8 mouse cellular contexts compared by ENCODE assay signal in the genomic region with DNA sequence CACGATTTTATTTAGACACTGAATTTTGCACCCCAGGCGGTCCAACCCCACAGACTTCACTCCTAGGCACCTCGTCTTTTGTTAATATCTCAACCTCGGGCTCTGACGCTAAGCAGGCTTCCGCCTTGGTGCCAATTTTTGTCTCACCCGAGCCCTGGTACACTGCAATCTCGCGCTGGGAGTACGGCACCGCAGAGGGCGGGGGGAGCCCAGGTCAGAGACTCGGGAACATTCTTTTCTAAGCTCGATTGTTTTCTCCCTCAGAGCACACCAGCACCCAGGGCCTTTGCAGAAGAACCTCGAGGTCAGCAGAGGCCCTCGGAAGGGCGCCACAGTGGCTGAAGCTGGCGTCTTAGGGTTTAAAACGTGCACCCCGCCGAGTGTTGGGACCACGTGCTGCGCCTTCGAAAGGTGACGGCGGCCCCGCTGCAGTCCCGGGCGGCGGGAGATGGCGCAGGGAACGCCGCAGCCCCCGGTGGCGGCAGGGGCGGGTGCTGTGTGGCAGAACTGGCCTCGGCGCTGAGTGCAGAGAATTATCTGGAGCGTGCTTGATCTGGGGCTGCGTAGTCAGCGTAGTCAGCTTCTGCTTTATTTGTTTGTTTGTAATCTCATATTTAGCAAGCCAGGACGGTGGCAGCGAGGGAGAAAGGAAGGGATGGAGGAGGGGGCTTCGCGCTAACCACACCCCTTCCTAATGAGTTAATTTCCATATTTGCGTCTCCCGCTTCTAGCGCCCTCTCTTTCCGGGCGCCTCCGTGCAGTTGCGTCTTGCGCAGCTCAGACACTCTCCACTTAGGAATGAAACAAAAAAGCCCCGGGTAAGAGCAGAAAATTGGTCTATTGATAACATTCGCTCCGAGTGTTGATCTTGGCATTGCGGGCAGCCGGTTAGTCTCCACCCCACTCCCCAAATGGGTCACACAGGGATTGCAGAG. TPM values are rescaled to one million over a fixed set of nuclear protein-coding genes. Genes with fewer than 3 reads are reported as not detected.
DNase-seq lines count a peak whose midpoint lies in the region; TF ChIP-seq lines count a peak whose summit lies in the region.

No protein-coding gene starts in this region.

- H3K27me3 ChIP-seq in hindbrain, embryonic 10.5 days (ENCODE audit: insufficient read depth, poor library complexity, severe bottlenecking), result peaks cover 62% of the 10 kb centered on the region
- H3K27me3 ChIP-seq in midbrain, embryonic 10.5 days (ENCODE audit: low read depth, poor library complexity, severe bottlenecking), result peaks cover 58% of the 10 kb centered on the region

- peaks cover 98% of the 10 kb centered on the region for H3K4me1 ChIP-seq in hindbrain, embryonic 10.5 days (replicated peaks)
- peaks cover 97% of the 10 kb centered on the region for H3K4me1 ChIP-seq in midbrain, embryonic 10.5 days

- H3K4me3 ChIP-seq in layer of hippocampus, adult 2 months, result peak overlapping the region; percentile 52
- H3K4me3 ChIP-seq in hindbrain, embryonic 10.5 days, result peak overlapping the region; percentile 68
- peak overlapping the region; percentile 99 for H3K4me3 ChIP-seq in midbrain, embryonic 10.5 days

- peak overlapping the region; percentile 93 for H3K27ac ChIP-seq in layer of hippocampus, adult 2 months
- H3K27ac ChIP-seq in hindbrain, embryonic 10.5 days, result peak overlapping the region; percentile 97
- peak overlapping the region; percentile 100 for H3K27ac ChIP-seq in midbrain, embryonic 10.5 days (replicated peaks)

- no peak for TF ChIP-seq CTCF in layer of hippocampus, adult 2 months (conservative IDR thresholded peaks at IDR 0.05)

- under 1% methylated on average over 58 of the region's 58 CpGs for WGBS in hindbrain, embryonic 10.5 days
- under 1% methylated on average over 58 of the region's 58 CpGs for WGBS in midbrain, embryonic 10.5 days

- no peaks in the 10 kb centered on the region for H3K9me3 ChIP-seq in hindbrain, embryonic 10.5 days
- H3K9me3 ChIP-seq in midbrain, embryonic 10.5 days (replicated peaks), result no peaks in the 10 kb centered on the region

- H3K36me3 ChIP-seq in hindbrain, embryonic 10.5 days, result no peaks in the 10 kb centered on the region
- no peaks in the 10 kb centered on the region for H3K36me3 ChIP-seq in midbrain, embryonic 10.5 days

- DNase-seq in layer of hippocampus, adult 2 months (ENCODE audit: low spot score in 2 of 2), result no peak
- DNase-seq in layer of hippocampus, postnatal 25 days (ENCODE audit: extremely low spot score in 1 of 2, low spot score in 1 of 2), result no peak
- peak; percentile 82 for DNase-seq in embryo, embryonic 10 days (ENCODE audit: low spot score)
- peak; percentile 80 for DNase-seq in hindbrain, embryonic 10.5 days (ENCODE audit: low spot score)
- peak; percentile 80 for DNase-seq in midbrain, embryonic 10.5 days (ENCODE audit: low spot score)
- no peak for DNase-seq in right cerebral cortex, adult 2 months (ENCODE audit: low spot score in 2 of 2)
- no peak for DNase-seq in urinary bladder, postnatal 10 days (ENCODE audit: low spot score)
- no peak for DNase-seq in right cerebral cortex, adult 18-20 months

RNA-seq across cellular contexts. Expression of a gene that starts 13.8 kb away (rescaled TPM):
- 10 to 100 TPM; 41.1 to 45.9 TPM for total RNA-seq in layer of hippocampus, adult 2 months (2021)
- total RNA-seq in layer of hippocampus, postnatal 25 days (2021), result 10 to 100 TPM; 47.2 to 53.7 TPM
- polyA plus RNA-seq in hindbrain, embryonic 10.5 days (2016; fragmentation: Nextera tagmentation; extraction: Ambion mirVana), result 23.4 and 24.2 TPM in 2 replicates
- polyA plus RNA-seq in midbrain, embryonic 10.5 days (2016; fragmentation: Nextera tagmentation; extraction: Ambion mirVana), result 28.8 and 31.9 TPM in 2 replicates

Comparison
In these comparisons a context has a peak if more than half of its experiments do, and no peak if none do; other contexts are left out.
1. DNase-seq: peak in embryo, embryonic 10 days (single experiment), hindbrain, embryonic 10.5 days (single experiment) and midbrain, embryonic 10.5 days (single experiment); none in layer of hippocampus, adult 2 months (0 of 2), layer of hippocampus, postnatal 25 days (0 of 2), right cerebral cortex, adult 2 months (0 of 2), urinary bladder, postnatal 10 days (single experiment) and right cerebral cortex, adult 18-20 months (single experiment).
2. Peak in every context shown above with its lines, with median percentiles within 50 percentile points of each other: H3K27ac ChIP-seq and H3K4me3 ChIP-seq.